Mouse (Mus musculus) cerebellum, adult (tissue): ENCODE results near the gene Hist2h3c2.
"Not testable (repeated sequence)": the region's sequence is repeated elsewhere in the genome, so short reads cannot be mapped to it uniquely, and the experiment has no call there.

Experiments
- ATAC-seq: cut with Nextera tagmentation; 2 replicates; pipeline ENCODE4 v1.9.2; 2017; ENCODE audit warnings: mild to moderate bottlenecking, moderate library complexity, mixed read lengths; ENCODE audit not compliant: insufficient number of reproducible peaks, low FRiP score, low TSS enrichment

Hist2h3c2 gene

DNA sequence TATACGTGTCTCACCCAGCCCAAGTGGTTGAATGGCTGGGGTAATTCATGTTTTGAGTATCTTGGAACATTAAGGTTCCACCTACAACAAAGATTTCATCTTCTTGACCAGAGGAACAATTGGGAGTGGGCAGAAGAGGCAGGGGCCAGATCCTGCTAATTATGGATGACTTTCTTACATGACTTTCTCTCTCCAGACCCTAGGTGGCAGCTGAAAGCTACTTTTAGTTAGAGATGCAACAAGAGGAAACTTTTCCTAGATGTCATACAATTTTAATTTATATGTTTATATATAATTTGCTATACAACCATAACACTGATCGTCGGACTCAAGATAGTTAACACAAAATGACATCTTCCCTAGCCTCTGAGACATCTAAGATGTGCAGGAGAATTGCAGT lies 31.1 kb downstream of the Hist2h3c2 start:
- no peak for ATAC-seq

DNA sequence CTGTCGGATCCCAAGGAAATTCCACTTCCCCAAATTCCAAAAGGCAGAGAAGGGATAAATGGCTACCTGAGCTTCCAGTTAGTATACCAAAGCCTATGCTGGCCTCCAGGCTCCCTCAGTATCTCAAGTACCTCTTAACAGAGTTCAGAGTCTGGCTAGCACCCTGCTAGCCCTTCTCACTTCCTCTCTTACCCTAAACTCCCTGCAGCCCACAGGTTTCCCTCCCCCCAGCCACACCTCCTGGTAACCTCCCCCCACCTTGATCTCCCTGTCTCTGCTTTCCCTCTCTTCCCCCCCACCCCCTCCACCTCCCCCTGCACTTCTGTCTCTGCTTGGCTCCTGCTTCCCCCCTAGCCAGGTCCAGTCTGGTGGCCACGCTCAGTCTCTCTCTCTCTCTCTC lies 39.2 kb downstream of the Hist2h3c2 start:
- ATAC-seq, result no peak

GRCm38 (mm10) chr3:96198601-96199251 lies 40.2 kb downstream of the Hist2h3c2 start:
- ATAC-seq, result not testable (repeated sequence)

DNA sequence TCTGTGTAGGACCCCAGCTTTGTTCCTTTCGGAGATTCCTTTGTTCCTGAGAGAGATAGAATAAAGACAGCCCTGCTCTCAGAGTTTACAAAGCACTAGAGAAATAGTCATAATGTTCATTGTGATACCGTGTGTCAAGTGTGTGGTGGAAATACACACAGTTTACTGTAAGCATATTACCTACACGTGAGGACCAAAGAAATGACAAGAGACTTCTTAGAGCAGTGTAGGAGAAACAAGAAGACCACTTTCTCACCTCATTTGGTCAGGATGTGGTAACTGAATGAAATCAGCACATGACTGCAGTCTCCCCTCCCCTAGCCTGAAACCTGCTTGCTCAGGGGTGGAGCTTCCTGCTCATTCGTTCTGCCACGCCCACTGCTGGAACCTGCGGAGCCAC lies 40.7 kb downstream of the Hist2h3c2 start:
- no peak for ATAC-seq

DNA sequence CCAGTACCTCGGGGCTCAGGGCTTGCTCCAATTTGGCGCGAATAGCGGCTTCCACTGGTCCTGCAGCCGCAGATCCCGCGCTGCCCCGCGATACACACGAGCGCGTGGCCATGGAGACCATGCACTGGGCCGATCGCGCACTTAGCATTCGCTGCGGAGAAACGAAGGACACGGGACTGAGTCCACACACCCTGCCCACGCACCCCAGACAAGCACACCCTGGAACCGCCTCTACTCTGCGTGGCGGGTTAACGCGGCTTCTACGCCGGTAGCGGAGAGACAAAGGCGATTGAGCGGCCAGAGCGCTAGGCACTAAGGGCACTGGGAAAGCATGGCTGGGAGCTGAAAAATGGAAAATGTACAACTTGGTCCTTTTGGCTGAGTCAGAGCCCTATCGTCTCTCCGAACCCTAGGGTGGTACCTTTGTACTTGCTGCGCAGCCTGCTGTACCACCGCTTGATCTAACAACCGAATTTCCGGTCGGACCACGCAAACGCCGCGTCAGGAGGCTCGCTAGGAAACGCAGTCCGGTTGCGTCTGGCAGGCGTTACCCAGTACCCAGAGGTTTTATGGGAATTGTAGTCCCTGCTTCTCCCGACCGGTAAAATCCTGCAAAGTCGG lies 41.7 kb downstream of the Hist2h3c2 start:
- peak; percentile 92 for ATAC-seq

DNA sequence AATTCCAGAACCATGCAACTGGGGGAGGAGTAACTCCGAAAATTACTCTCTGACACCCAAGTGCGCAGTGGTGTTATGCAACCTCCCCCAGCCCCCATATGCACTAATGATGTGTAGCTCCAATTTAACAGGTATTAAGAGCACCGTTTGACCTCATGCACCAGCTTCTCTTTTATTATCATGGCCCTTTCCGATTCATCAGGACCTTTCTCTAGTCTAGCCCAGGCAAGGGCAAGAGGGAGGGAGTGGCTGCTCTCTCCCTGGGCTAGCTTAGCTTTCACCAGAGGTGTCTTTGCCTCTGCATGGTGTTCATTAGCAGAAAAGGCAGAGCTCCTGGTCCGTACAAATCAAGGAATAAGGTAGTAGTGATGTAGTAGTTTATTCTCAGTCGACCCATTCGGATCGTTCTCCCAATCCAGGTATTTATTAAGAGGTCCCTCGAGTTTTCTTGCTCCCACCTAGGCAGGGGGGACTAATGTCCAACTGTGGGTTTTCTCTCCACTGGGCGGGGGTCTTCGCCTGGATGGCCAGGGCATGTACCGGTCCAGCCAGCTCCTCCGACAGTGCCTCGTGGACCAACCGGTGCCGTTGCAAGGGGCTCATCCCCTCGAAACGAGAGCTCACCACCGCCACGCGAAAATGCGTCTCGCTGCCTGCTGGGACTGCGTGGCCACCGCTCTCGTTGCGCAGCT lies 42.3 kb downstream of the Hist2h3c2 start:
- no peak for ATAC-seq

DNA sequence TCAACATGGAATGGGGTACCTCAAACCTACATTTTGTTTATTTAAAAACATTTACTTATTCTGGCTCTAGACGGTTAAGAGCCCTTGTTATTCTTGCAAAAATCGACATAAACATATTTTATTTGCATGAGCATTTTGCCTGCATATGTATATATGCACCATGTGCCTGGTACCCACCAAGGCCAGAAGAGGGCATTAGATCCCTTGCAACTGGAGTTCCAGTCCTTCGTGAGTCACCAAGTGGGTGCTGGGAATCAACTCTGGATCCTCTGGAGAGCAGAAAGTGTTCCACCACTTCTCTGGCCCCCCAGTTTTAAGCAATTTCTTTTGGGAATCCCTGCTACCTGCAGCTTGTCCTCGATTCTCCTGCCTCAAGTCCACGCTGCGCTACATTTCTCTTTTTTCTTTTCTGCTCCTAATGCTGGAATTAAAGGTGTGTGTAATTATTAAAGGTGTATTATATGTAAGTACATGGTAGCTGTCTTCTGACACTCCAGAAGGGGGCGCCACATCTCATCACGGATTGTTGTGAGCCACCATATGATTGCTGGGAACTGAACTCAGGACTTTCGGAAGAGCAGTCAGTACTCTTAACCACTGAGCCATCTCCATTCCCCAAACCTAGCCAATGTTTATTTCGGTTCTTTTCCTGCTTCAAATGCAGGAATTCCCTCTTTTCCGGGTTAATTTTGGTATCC lies 43.2 kb downstream of the Hist2h3c2 start:
- no peak for ATAC-seq

DNA sequence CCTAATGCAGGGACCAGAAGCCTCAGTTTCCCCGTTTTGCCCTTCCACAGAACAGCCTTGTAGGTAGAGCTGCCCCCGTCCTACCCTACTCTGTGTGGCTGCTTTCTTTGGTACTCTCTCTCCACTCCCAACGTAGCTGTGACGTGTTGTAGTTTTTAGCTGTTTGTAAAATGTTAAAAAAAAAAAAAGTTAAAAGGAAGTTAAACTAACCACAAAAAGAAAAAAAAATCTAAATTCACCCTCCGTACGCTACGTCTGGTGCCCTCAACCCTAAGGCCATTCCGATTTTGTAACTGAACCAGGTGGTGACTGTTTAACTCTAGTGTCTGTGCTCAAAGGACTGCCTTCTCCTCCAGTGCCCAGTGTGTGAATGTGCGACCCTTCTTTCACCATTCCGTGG lies 44.0 kb downstream of the Hist2h3c2 start:
- no peak for ATAC-seq

GRCm38 (mm10) chr3:96192977-96193376 lies 46.0 kb downstream of the Hist2h3c2 start:
- no peak for ATAC-seq
